Mouse (Mus musculus) CH12.LX (cell line): Measurements from ENCODE around the gene Mansc1. TPM values are rescaled to one million over a fixed set of nuclear protein-coding genes. Genes with fewer than 3 reads are reported as not detected.

Experiments
- DNase-seq: peaks from one replicate; pipeline ENCODE4 v3.0.0-alpha.2; 2013; ENCODE audit errors: extremely low read depth
- H3K27ac ChIP-seq: 2 replicates; pipeline ENCODE4 v1.5.1; 2012; ENCODE audit warnings: low read depth, mild to moderate bottlenecking, control low read depth, moderate library complexity; ENCODE audit not compliant: insufficient read depth
- H3K27me3 ChIP-seq: replicated peaks from 2 replicates; pipeline ENCODE3; 2012; ENCODE audit warnings: inconsistent platforms
- H3K36me3 ChIP-seq, 2 experiments: replicated peaks in 1 of 2; 2 replicates each; pipeline versions ENCODE3 to v1.6.1; 2012; ENCODE audit warnings: inconsistent platforms in 1 of 2, low read length in 1 of 2, mild to moderate bottlenecking in 1 of 2, mixed read lengths in 1 of 2, moderate library complexity in 1 of 2; ENCODE audit not compliant: control insufficient read depth in 1 of 2, insufficient read depth in 1 of 2
- H3K4me1 ChIP-seq, 2 experiments: 2 replicates each; pipeline ENCODE4 v1.6.1; 2012; ENCODE audit warnings: inconsistent platforms in 1 of 2, moderate library complexity in 1 of 2; ENCODE audit not compliant: insufficient read depth in 2 of 2, control insufficient read depth in 1 of 2
- H3K4me2 ChIP-seq: 2 replicates; pipeline ENCODE4 v1.6.1; 2012; ENCODE audit warnings: low read depth, mild to moderate bottlenecking, control low read depth; ENCODE audit not compliant: poor library complexity, insufficient read depth, severe bottlenecking
- H3K4me3 ChIP-seq, 3 experiments: fragments of 150-350 bp in 1 of 3; sonication (generic) in 1 of 3; replicated peaks in 1 of 3; 2 replicates each; pipeline versions ENCODE3 to v1.5.1; 2011 to 2012; ENCODE audit warnings: low read depth in 2 of 3, low read length in 2 of 3, mild to moderate bottlenecking in 2 of 3, moderate library complexity in 2 of 3, control low read depth in 1 of 3, improper control_type of control experiment in 1 of 3, inconsistent platforms in 1 of 3, mixed read lengths in 1 of 3; ENCODE audit not compliant: poor library complexity in 1 of 3
- H3K79me2 ChIP-seq: replicated peaks from 2 replicates; pipeline ENCODE4 v1.6.1; 2012; ENCODE audit warnings: mild to moderate bottlenecking, moderate library complexity; ENCODE audit not compliant: control insufficient read depth, poor library complexity, insufficient read depth, severe bottlenecking; ENCODE audit errors: extremely low read depth
- H3K9ac ChIP-seq: 2 replicates; pipeline ENCODE4 v1.6.1; 2012; ENCODE audit warnings: low read depth, mild to moderate bottlenecking, control low read depth, moderate library complexity; ENCODE audit not compliant: insufficient read depth
- H3K9me3 ChIP-seq: replicated peaks from 2 replicates; pipeline ENCODE3; 2012; ENCODE audit warnings: low read length, inconsistent platforms, mixed read lengths
- CHD1 ChIP-seq: IDR thresholded peaks from 2 replicates; pipeline ENCODE4 v1.6.1; 2012; ENCODE audit warnings: low read depth, low read length, improper control_type of control experiment, inconsistent platforms
- CHD2 ChIP-seq: IDR thresholded peaks from 2 replicates; pipeline ENCODE4 v1.6.1; 2011; ENCODE audit warnings: low read length, improper control_type of control experiment
- CTCF ChIP-seq, 2 experiments: IDR thresholded peaks in 1 of 2; conservative IDR thresholded peaks in 1 of 2; 2 replicates each; pipeline ENCODE4 v1.5.1; 2011 to 2012; ENCODE audit warnings: low read depth in 2 of 2, low read length in 2 of 2, improper control_type of control experiment in 1 of 2, inconsistent platforms in 1 of 2, mild to moderate bottlenecking in 1 of 2, moderate library complexity in 1 of 2
- E2F4 ChIP-seq: IDR thresholded peaks from 2 replicates; pipeline ENCODE4 v1.6.1; 2011; ENCODE audit warnings: low read depth, low read length, improper control_type of control experiment; ENCODE audit not compliant: insufficient replicate concordance
- ELF1 ChIP-seq: IDR thresholded peaks from 2 replicates; pipeline ENCODE4 v1.6.1; 2014; ENCODE audit warnings: low read depth, mild to moderate bottlenecking, inconsistent platforms, low read length, improper control_type of control experiment
- ETS1 ChIP-seq: conservative IDR thresholded peaks from 2 replicates; pipeline ENCODE4 v1.6.1; 2012; ENCODE audit warnings: low read depth, mild to moderate bottlenecking, inconsistent platforms, low read length, improper control_type of control experiment, moderate library complexity
- GABPA ChIP-seq: IDR thresholded peaks from 2 replicates; pipeline ENCODE4 v1.6.1; 2012; ENCODE audit warnings: low read depth, low read length, improper control_type of control experiment, inconsistent platforms; ENCODE audit not compliant: insufficient replicate concordance
- HCFC1 ChIP-seq: IDR thresholded peaks from 2 replicates; pipeline ENCODE4 v1.6.1; 2012; ENCODE audit warnings: low read depth, mild to moderate bottlenecking, inconsistent platforms, low read length, improper control_type of control experiment
- MAFK ChIP-seq: IDR thresholded peaks from 2 replicates; pipeline ENCODE4 v1.6.1; 2011; ENCODE audit warnings: low read length, improper control_type of control experiment; ENCODE audit not compliant: insufficient replicate concordance
- MAX ChIP-seq: IDR thresholded peaks from 2 replicates; pipeline ENCODE4 v1.6.1; 2011; ENCODE audit warnings: low read length, improper control_type of control experiment
- MEF2A ChIP-seq: IDR thresholded peaks from 2 replicates; pipeline ENCODE4 v1.6.1; 2014; ENCODE audit warnings: low read depth, mild to moderate bottlenecking, inconsistent platforms, low read length, improper control_type of control experiment, borderline replicate concordance
- MXI1 ChIP-seq: IDR thresholded peaks from 2 replicates; pipeline ENCODE4 v1.6.1; 2011; ENCODE audit warnings: mild to moderate bottlenecking, low read depth, low read length, improper control_type of control experiment
- MYC ChIP-seq: IDR thresholded peaks from 2 replicates; pipeline ENCODE4 v1.6.1; 2011; ENCODE audit warnings: low read depth, mild to moderate bottlenecking, improper control_type of control experiment, low read length
- NRF1 ChIP-seq: IDR thresholded peaks from 2 replicates; pipeline ENCODE4 v1.6.1; 2014; ENCODE audit warnings: low read depth, mild to moderate bottlenecking, inconsistent platforms, low read length, improper control_type of control experiment, moderate library complexity
- PAX5 ChIP-seq: IDR thresholded peaks from 2 replicates; pipeline ENCODE4 v1.6.1; 2012; ENCODE audit warnings: low read length, inconsistent platforms, mixed read lengths
- POLR2AphosphoS2 ChIP-seq: IDR thresholded peaks from 2 replicates; pipeline ENCODE4 v1.6.1; 2011; ENCODE audit warnings: low read depth, low read length, improper control_type of control experiment
- RCOR1 ChIP-seq: conservative IDR thresholded peaks from 2 replicates; pipeline ENCODE4 v1.6.1; 2012; ENCODE audit warnings: low read depth, mild to moderate bottlenecking, inconsistent platforms, low read length, improper control_type of control experiment
- SIN3A ChIP-seq: IDR thresholded peaks from 2 replicates; pipeline ENCODE4 v1.6.1; 2012; ENCODE audit warnings: low read length, improper control_type of control experiment, inconsistent platforms
- SMC3 ChIP-seq: IDR thresholded peaks from 2 replicates; pipeline ENCODE4 v1.6.1; 2011; ENCODE audit warnings: low read depth, low read length, improper control_type of control experiment
- USF2 ChIP-seq: conservative IDR thresholded peaks from 2 replicates; pipeline ENCODE4 v1.6.1; 2011; ENCODE audit warnings: low read depth, low read length, improper control_type of control experiment
- ZMIZ1 ChIP-seq: IDR thresholded peaks from 2 replicates; pipeline ENCODE4 v1.6.1; 2012; ENCODE audit warnings: low read depth, mild to moderate bottlenecking, inconsistent platforms, low read length, improper control_type of control experiment
- dilution Hi-C: fragments of 300-500 bp; cut with MboI; formaldehyde crosslinking; loops from 2 replicates; pipeline ENCODE4 v1.14.3; 2020; ENCODE audit warnings: low sequenced_read_pairs; ENCODE audit not compliant: extremely low pct_unique_long_range_greater_than_20kb, extremely low pct_ligation_motif_present
- in situ Hi-C: fragments of 300-500 bp; cut with MboI; formaldehyde crosslinking; loops from 3 replicates; pipeline ENCODE4 v1.14.3; 2019; ENCODE audit warnings: low sequenced_read_pairs, low pct_ligation_motif_present, low pct_unique_long_range_greater_than_20kb, mixed read lengths
- polyA plus RNA-seq: library from polyadenylated mRNA; unstranded; fragments of >175 nt; gene quantifications from 2 replicates; pipeline ENCODE4 v1.2.1, GENCODE M21; 2012; ENCODE audit warnings: low read depth; ENCODE audit not compliant: insufficient read length
- total RNA-seq, 2 experiments: library from RNA; depleted of rRNA; stranded (reverse); fragments of 300-350 nt in 1 of 2; fragments of >200 nt in 1 of 2; gene quantifications; 2 replicates each; pipeline ENCODE4 v1.2.3; 2012 to 2014

Gene Mansc1
- total and polyA plus RNA-seq, 3 experiments = not detected

DNA sequence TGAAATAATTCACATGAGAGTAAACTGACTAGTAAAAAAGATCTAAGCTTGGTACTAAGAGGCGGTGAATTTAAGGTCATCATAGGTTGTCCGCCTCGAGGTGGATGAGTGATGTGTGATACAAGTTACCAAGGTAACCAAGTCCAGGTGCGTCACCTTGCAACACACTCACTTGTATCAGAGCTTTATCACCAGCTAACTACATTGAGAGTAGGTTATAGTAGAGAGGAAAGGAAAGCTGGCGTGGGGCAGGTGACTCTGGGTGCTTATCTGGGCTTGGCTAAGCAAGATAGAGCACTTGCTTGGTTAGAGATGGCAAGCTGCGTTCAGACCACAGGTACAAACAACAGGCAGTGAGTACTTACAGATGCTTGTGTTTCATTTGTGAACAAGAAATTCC, 14.5 kb upstream of the Mansc1 start:
- in situ Hi-C loops = loop anchor here (10.0 to 25.0 kb wide), 2 partner anchors 218 to 340 kb away; partner anchors contain the start of gene Apold1
- Histone ChIP-seq H3K9me3 (no peaks in the 10 kb centered on the region), H3K4me2 (no peak overlapping the region)
- TF ChIP-seq RCOR1 (no peak), NRF1 (no peak), MYC (no peak), MAX (no peak), PAX5 (no peak), CHD2 (no peak), CTCF (conservative IDR thresholded peaks at IDR 0.05 in 1 of 2, IDR thresholded peaks at IDR 0.05 in 1 of 2; ENCODE audit: low read depth in 2 of 2, low read length in 2 of 2) (no peak), SIN3A (no peak), MAFK (no peak), CHD1 (no peak), MXI1 (no peak), MEF2A (no peak), USF2 (no peak), SMC3 (no peak), E2F4 (no peak), HCFC1 (no peak), ELF1 (no peak), ETS1 (no peak)
- TF ChIP-seq, all 38 proteins: peak for 0
- H3K36me3 ChIP-seq = peaks cover 20 to 49% of the 10 kb centered on the region in 2 experiments
- H3K9ac ChIP-seq = no peak overlapping the region
- H3K79me2 ChIP-seq = no peaks in the 10 kb centered on the region
- no peak overlapping the region for H3K4me3 ChIP-seq
- no peak overlapping the region for H3K27ac ChIP-seq
- DNase-seq = no peak
- peaks cover 0 to 23% of the 10 kb centered on the region in 2 experiments; a peak in 2 of 4 replicates for H3K4me1 ChIP-seq
- no peaks in the 10 kb centered on the region for H3K27me3 ChIP-seq
- dilution Hi-C loops = no loop called here

DNA sequence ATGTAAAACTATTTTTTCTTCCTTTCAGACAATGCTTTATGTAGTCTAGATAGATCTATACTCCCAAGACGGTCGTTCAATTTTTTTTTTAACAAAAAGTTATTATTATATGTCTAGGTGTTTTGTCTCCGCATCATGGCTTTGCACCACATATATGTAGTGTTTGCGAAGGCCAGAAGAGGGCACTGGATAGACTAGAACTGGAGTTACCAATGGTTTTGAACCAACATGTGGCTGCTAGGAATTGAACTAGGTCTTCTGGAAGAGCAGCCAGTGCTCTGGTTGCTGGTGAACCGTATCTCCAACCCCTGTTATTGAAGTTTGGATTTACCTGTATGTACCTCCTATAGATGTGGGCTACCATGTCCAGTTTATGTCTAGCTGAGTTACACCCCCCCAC, 11.0 kb upstream of the Mansc1 start:
- DNase-seq = peak; percentile 37
- in situ Hi-C loops (loop anchor here (10.0 to 25.0 kb wide), 2 partner anchors 222 to 344 kb away; partner anchors contain the start of gene Apold1), dilution Hi-C loops (no loop called here)
- no peaks in the 10 kb centered on the region for H3K27me3 ChIP-seq
- H3K4me2 ChIP-seq = no peak overlapping the region
- peaks cover 0 to 24% of the 10 kb centered on the region in 2 experiments; a peak in 2 of 4 replicates for H3K4me1 ChIP-seq
- no peak overlapping the region for H3K4me3 ChIP-seq
- H3K36me3 ChIP-seq = peaks cover 16 to 35% of the 10 kb centered on the region in 2 experiments
- TF ChIP-seq GABPA (no peak), POLR2AphosphoS2 (no peak), ZMIZ1 (no peak), CTCF (conservative IDR thresholded peaks at IDR 0.05 in 1 of 2, IDR thresholded peaks at IDR 0.05 in 1 of 2; ENCODE audit: low read depth in 2 of 2, low read length in 2 of 2) (peak in 1 of 2 experiments; percentile 42; a peak in 2 of 4 replicates)
- TF ChIP-seq, all 38 proteins: peak for 1
- H3K9me3 ChIP-seq = no peaks in the 10 kb centered on the region
- no peak overlapping the region for H3K9ac ChIP-seq
- H3K79me2 ChIP-seq = no peaks in the 10 kb centered on the region
- H3K27ac ChIP-seq = no peak overlapping the region
